Mouse (Mus musculus) Patski (cell line): ENCODE results near the gene Ncor2. TPM values are rescaled to one million over a fixed set of nuclear protein-coding genes. Genes with fewer than 3 reads are reported as not detected.

Experiments used
- ATAC-seq: fragments of 100-300 bp; one replicate; pipeline ENCODE4 v1.8.0; 2021
- CTCF ChIA-PET: fragments of 350-600 bp; sonication (Branson Sonifier 250); formaldehyde crosslinking; loops from one replicate; lab custom pipeline; 2022; ENCODE audit warnings: inconsistent platforms; lab: Charles Lee
- POLR2A ChIA-PET: fragments of 350-600 bp; sonication (Branson Sonifier 250); formaldehyde crosslinking; loops from one replicate; lab custom pipeline; 2022; ENCODE audit warnings: antibody characterized with exemption, inconsistent platforms; lab: Charles Lee
- DNase-seq: peaks from one replicate; pipeline ENCODE4 v3.0.0-alpha.2; 2011; ENCODE audit warnings: low read depth, low spot score
- H3K27me3 ChIP-seq: fragments of 371-371 bp; one replicate; pipeline ENCODE4 v1.5.1; 2021
- CTCF ChIP-seq: fragments of 100-300 bp; IDR thresholded peaks from one replicate; pipeline ENCODE4 v1.5.1; 2021
- in situ Hi-C: fragments of 300-500 bp; cut with MboI; formaldehyde crosslinking; loops from 3 replicates; pipeline ENCODE4 v1.11.1; 2018; ENCODE audit warnings: low pct_unique_long_range_greater_than_20kb, mixed read lengths
- polyA plus RNA-seq: library from polyadenylated mRNA; unstranded; gene quantifications from one replicate; pipeline ENCODE4 v1.2.3, GENCODE M21; 2021

Gene Ncor2
- polyA plus RNA-seq, 1 experiment from 2014 or later = 98.6 TPM

DNA sequence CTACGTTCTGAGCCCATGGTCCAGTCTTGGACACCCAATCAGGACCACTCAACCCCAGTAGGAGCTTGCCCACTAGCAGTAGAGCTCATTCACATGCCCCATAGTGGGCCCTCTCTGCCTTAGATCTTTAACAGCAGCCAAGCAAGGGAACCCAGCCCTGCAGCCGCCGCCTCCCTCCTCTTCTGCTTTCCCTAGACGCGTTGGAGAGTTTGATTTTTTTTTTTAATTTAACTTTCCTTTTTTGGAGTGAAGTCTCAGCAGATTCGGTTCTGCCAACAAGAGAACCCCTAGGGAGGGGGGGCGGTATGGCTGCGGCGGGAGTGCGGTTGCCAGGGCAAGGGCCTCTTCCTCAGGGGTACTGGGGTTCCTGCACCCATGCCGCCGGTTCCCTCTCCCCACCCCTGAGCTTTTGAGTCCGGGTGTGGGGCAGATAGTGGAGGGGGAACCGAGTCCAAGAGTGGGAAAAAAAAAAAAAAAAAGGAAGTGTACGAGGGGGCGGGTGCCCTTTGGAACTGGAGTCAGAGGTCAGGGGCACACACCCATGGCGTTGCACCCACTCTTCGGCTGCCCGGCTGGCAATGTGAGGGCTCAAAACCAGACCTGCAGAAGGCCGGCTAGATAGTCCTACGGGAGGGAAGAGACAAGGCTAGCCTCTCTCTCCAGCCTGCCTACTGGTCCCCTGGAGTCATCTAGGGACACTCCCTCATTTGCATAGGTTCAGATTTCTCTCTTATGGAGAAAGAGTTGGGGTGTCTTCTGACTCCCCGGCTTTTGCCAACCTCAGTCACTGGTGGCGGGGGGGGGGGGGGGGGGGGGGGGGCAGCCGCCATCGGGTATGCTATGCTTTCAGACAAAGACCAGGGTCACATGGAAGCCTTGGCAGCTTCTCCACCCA is 963 bp upstream of the Ncor2 start:
- no peak for TF ChIP-seq CTCF
- in situ Hi-C loops = loop anchor here (5.0 kb wide), 3 partner anchors 67 to 268 kb away; no protein-coding TSS in a partner anchor
- H3K27me3 ChIP-seq = no peaks in the 10 kb centered on the region
- ATAC-seq (no peak), DNase-seq (no peak)
- POLR2A ChIA-PET = interaction anchor here (0.7 to 0.9 kb wide), 2 partner anchors 11 to 45 kb away, joined by 3 read pairs; no protein-coding TSS in a partner anchor
- CTCF ChIA-PET = interaction anchor here (1.1 to 2.4 kb wide), 3 partner anchors 45 to 91 kb away, joined by 3 to 9 read pairs (median 4); no protein-coding TSS in a partner anchor

DNA sequence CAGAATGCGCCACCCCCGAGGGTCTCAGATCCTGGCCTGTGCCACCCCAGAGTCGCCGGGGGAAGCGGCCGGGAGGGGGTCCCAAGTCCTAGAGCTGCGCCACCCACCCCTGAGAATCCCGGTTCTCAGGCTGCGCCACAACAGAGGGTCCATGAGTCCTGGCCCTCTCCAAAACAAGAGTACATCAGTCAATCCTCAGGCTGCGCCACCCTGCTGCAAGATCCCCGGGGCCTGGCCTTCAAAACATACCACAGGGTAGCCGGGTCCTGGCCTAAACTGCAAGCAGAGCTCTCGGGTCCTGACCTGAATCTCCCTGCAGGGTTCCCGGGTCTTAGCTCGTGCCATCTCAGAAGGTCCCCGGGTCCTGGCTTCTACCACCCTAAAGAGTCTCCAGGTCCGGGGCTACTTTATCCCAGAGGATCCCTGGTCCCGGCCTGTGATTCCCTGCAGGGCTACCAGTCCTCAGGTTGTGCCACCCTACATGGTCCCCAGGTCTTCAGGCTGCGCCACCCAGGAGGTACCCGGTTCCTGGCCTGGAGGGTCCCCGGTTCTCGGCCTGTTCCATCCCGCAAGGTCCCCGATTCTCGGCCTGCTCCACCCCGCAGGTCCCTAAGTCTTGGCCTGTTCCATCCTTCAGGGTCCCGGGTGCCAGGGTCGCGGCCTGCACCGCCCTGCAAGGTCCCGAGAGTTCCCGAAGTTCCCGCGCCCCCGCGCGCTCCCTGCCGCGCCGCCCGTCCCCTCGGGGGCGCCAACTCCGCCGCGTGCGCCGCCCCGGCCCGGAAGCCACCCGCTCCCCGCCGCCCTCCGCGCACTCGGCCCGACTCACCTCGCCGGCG is 630 bp downstream of the Ncor2 start:
- CTCF ChIA-PET = interaction anchor here (0.7 to 2.4 kb wide), 6 partner anchors 26 to 92 kb away, joined by 3 to 9 read pairs (median 4); no protein-coding TSS in a partner anchor

DNA sequence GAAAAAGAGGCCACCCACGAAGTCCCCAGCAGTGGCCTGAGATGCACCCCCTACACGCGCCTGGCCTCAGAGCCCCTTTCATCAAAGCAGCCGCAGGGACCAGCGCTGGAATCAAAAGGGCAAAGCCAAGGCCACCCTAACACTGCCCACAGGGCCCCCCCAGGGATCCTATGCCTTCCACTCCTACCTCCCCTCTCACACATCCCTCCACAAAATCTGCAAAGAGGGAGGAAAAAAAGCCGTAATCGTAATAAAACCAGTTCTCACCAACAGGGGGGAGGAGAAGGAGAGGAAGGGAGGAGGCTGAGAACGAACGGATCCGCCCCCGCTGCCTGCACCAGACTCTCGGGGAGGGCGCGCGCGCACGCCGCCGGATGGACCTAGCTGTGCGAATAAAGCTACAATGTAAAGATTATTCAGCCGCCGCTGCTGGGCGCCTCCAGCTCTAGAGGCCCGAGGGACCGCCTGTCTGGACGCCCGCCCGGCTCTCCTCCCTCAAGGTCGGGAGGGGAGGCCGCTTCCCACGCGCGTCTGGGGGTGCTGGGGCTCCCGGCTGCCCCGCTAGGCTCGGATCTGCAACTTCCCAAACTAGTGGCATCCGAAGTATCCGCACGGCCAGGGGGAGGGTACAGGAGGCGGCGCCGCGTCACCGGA is 1.4 kb downstream of the Ncor2 start:
- ATAC-seq (peak; percentile 8), DNase-seq (no peak)
- TF ChIP-seq CTCF = no peak
- POLR2A ChIA-PET = interaction anchor here (1.1 to 1.6 kb wide), 2 partner anchors 91 to 106 kb away, joined by 3 to 5 read pairs; no protein-coding TSS in a partner anchor
- H3K27me3 ChIP-seq = no peaks in the 10 kb centered on the region
- CTCF ChIA-PET = interaction anchor here (0.9 to 2.1 kb wide), 5 partner anchors 12 to 92 kb away, joined by 3 to 6 read pairs (median 3); no protein-coding TSS in a partner anchor
- in situ Hi-C loops = loop anchor here (5.0 kb wide), 3 partner anchors 70 to 265 kb away; no protein-coding TSS in a partner anchor

More for the DNA sequence above, 630 bp downstream of the Ncor2 start:
- no peak for DNase-seq
- no peak for TF ChIP-seq CTCF
- ATAC-seq = peak; percentile 14
- H3K27me3 ChIP-seq = no peaks in the 10 kb centered on the region
- POLR2A ChIA-PET = interaction anchor here (0.6 to 1.6 kb wide), 3 partner anchors 52 to 106 kb away, joined by 3 to 5 read pairs (median 4); no protein-coding TSS in a partner anchor
- in situ Hi-C loops = loop anchor here (5.0 kb wide), 3 partner anchors 69 to 266 kb away; no protein-coding TSS in a partner anchor

DNA sequence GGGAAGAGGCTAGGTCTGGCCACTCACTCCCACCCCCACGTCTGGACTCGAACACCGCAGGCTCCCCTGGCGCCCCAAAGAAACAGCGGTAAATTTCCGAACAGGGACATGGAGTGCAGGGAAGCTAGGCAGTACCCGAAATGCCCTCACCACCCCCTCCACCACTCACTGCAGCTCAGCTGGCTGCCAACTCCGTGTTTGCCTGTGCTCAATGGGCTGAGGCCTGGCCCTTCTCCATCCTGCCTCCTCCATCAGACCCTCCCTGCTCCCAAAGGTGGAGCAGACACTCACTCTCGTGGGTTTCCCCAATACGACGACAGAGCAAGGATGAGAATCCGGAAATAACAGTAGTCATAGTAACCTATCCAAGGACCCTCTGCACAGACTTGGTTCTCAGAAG is 2.2 kb downstream of the Ncor2 start:
- POLR2A ChIA-PET = interaction anchor here (0.9 kb wide), 1 partner anchor 8 kb away, joined by 3 read pairs; no protein-coding TSS in a partner anchor
- no peak for TF ChIP-seq CTCF
- in situ Hi-C loops = loop anchor here (5.0 kb wide), 3 partner anchors 70 to 265 kb away; no protein-coding TSS in a partner anchor
- H3K27me3 ChIP-seq = no peaks in the 10 kb centered on the region
- DNase-seq = no peak
- CTCF ChIA-PET = interaction anchor here (0.9 to 2.7 kb wide), 7 partner anchors 12 to 277 kb away, joined by 3 to 10 read pairs (median 3); no protein-coding TSS in a partner anchor
- no peak for ATAC-seq

DNA sequence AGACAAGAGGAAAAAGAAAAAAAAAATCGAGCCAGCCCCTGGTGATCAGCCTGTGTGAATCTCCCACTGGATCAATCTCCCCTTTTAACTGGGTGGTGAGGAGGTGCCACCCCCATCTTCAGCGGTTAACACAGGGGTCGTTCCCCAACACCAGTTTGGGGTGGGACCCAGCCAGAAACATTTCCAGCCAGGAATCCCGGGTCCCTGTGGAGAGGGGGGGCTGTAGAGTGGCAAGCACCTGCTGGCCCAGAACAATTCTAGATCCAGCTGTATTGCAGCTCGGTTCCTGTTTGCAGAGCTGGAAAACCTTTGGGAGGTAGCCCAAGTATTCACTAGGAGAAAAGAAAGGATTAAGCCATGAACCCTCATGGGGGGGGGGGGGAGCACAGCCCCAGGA is 2.7 kb downstream of the Ncor2 start:
- CTCF ChIA-PET = interaction anchor here (0.9 to 2.7 kb wide), 6 partner anchors 11 to 277 kb away, joined by 3 to 10 read pairs (median 3); no protein-coding TSS in a partner anchor
- POLR2A ChIA-PET = interaction anchor here (0.6 to 0.9 kb wide), 2 partner anchors 8 to 238 kb away, joined by 3 read pairs; no protein-coding TSS in a partner anchor
- in situ Hi-C loops = loop anchor here (5.0 kb wide), 3 partner anchors 71 to 264 kb away; no protein-coding TSS in a partner anchor
- DNase-seq (no peak), ATAC-seq (no peak)
- no peak for TF ChIP-seq CTCF
- no peaks in the 10 kb centered on the region for H3K27me3 ChIP-seq

DNA sequence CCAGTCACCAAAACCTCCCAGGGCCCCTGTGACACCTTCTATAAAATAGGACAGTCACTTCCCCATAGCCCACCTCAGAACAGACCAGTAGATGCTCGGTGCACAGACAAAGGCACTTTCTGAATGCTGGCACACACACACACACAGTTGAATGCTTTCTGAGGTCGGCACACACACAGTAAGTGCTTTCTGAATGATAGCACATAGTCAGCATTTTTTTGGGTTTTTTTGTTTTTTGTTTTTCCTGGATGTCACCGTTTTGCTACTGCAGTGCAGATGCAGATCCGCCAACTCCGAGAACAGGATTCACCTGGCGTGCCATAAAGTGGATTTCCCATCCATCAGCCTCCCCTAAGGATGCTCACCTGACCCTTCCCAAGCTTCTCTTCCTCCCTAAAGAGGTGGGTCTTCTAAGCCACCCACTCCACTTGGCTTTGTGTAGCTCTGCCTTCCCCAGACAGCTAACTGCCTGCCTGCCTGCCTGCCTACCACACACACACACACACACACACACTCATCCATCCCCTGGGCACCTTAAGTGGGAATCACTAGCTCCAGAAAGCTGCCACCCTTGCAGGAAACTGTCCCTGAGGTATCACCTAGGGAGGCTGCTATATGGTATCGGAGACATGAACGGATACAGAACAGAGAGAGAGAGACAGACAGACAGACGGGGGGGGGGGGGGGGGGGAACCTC is 3.2 kb downstream of the Ncor2 start:
- H3K27me3 ChIP-seq = no peaks in the 10 kb centered on the region
- ChIA-PET POLR2A (interaction anchor here (0.6 kb wide), 2 partner anchors 189 to 238 kb away, joined by 3 read pairs; no protein-coding TSS in a partner anchor), CTCF (interaction anchor here (0.8 to 2.7 kb wide), 8 partner anchors 13 to 276 kb away, joined by 3 to 10 read pairs (median 3); no protein-coding TSS in a partner anchor)
- no peak for ATAC-seq
- in situ Hi-C loops = loop anchor here (5.0 kb wide), 3 partner anchors 71 to 264 kb away; no protein-coding TSS in a partner anchor
- no peak for DNase-seq
- TF ChIP-seq CTCF = no peak

DNA sequence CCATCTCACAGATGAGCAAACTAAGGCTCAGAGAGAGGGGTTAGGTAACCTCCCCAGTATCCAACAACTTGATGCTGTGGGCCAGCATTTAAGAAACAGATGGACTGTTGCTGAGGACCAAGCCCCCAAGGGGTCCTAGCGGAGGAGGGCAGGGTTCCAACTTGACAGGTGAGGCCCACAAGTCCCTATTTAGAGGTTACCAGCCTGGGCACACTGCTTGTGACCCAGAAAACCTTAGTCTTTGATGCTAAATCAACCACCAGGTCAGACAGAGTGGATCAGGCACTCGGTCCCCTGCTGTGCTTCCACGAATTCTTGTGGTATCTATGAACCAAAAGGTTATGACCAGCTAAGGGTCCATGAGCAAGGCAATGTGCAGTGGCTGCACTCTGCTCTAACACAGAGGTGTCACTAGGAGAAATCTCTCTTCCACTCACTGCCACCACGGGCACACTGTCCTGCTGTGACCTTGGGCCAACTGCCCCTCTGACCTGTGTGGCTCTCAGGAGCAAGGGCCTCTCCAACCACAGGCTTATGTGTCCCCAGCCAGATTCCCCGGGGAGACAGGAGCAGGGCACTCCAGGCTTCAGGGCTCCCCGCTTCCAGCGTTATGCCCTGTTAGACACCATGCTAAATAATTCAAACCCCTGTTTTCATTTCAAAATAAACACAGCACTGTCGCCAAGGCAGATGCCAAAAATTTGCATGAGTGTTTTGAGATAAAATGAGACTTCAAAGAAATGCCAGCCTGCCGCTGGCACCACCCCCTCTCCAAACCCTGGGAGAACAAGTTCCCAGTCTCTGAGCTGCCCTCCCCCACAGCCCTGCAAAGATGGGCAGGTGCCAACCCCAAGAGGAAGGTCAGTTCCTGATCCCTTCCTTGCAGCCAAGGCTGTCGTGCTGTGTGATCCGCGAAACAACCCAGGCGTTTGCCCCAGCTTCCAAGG is 4.0 kb downstream of the Ncor2 start:
- ATAC-seq (peak; percentile 9), DNase-seq (no peak)
- in situ Hi-C loops = loop anchor here (5.0 kb wide), 3 partner anchors 72 to 263 kb away; no protein-coding TSS in a partner anchor
- H3K27me3 ChIP-seq = no peaks in the 10 kb centered on the region
- no peak for TF ChIP-seq CTCF
- ChIA-PET POLR2A (interaction anchor here (0.6 to 0.7 kb wide), 2 partner anchors 49 to 188 kb away, joined by 3 read pairs; no protein-coding TSS in a partner anchor), CTCF (interaction anchor here (0.8 to 2.7 kb wide), 6 partner anchors 12 to 266 kb away, joined by 3 to 10 read pairs (median 3); no protein-coding TSS in a partner anchor)
